Mouse (Mus musculus): ENCODE data around the gene Colgalt1. TPM values are rescaled to one million over a fixed set of nuclear protein-coding genes. Genes with fewer than 3 reads are reported as not detected.

Gene Colgalt1
- total and polyA plus RNA-seq, 3 experiments, result 72.0 to 85.3 (median 73.7) TPM

- no peak overlapping the region for H3K27ac ChIP-seq (ENCODE audit: insufficient read depth, low read depth)
- in situ Hi-C loops (cut with MboI; ENCODE audit: low pct_ligation_motif_present, low pct_unique_long_range_greater_than_20kb, low sequenced_read_pairs), result loop anchor here (5.0 kb wide), 1 partner anchor 71 kb away; no protein-coding TSS in a partner anchor
- H3K27me3 ChIP-seq (replicated peaks), result no peaks in the 10 kb centered on the region
- H3K4me1 ChIP-seq (ENCODE audit: control insufficient read depth in 1 of 2, insufficient read depth in 2 of 2), result peaks cover 30 to 82% of the 10 kb centered on the region in 2 experiments
- peak overlapping the region; percentile 17; the same call in 1 of the 2 replicates for H3K9ac ChIP-seq (ENCODE audit: insufficient read depth, low read depth)
- dilution Hi-C loops (cut with MboI; ENCODE audit: extremely low pct_ligation_motif_present, extremely low pct_unique_long_range_greater_than_20kb, low sequenced_read_pairs), result no loop called here
- no peaks in the 10 kb centered on the region for H3K79me2 ChIP-seq (replicated peaks; ENCODE audit: control insufficient read depth, extremely low read depth, insufficient read depth, poor library complexity, severe bottlenecking)
- DNase-seq (ENCODE audit: extremely low read depth), result peak; percentile 73
- peak; percentile 42; the same call in 1 of the 2 replicates for TF ChIP-seq IRF4 (IDR thresholded peaks at IDR 0.05; ENCODE audit: low read depth, low read length)
- no peak for TF ChIP-seq MAFK (IDR thresholded peaks at IDR 0.05; ENCODE audit: insufficient replicate concordance, low read length)
- TF ChIP-seq ZKSCAN1 (IDR thresholded peaks at IDR 0.05; ENCODE audit: borderline replicate concordance, low read depth, low read length), result no peak
- peak; percentile 46; the same call in 1 of the 2 replicates for TF ChIP-seq NELFE (IDR thresholded peaks at IDR 0.05; ENCODE audit: low read depth, low read length)
- TF ChIP-seq GABPA (IDR thresholded peaks at IDR 0.05; ENCODE audit: insufficient replicate concordance, low read depth, low read length), result no peak
- TF ChIP-seq SMC3 (IDR thresholded peaks at IDR 0.05; ENCODE audit: low read depth, low read length), result peak; percentile 94
- TF ChIP-seq ZNF384 (IDR thresholded peaks at IDR 0.05; ENCODE audit: low read depth, low read length), result no peak
- TF ChIP-seq RAD21 (IDR thresholded peaks at IDR 0.05; ENCODE audit: low read depth, low read length), result peak; percentile 97
- no peak for TF ChIP-seq USF2 (conservative IDR thresholded peaks at IDR 0.05; ENCODE audit: low read depth, low read length)
- TF ChIP-seq PAX5 (IDR thresholded peaks at IDR 0.05; ENCODE audit: low read length), result no peak
- no peak for TF ChIP-seq MYC (IDR thresholded peaks at IDR 0.05; ENCODE audit: low read depth, low read length)
- no peak for TF ChIP-seq JUND (conservative IDR thresholded peaks at IDR 0.05; ENCODE audit: low read depth, low read length)
- peak; percentile 54 for TF ChIP-seq BHLHE40 (IDR thresholded peaks at IDR 0.05; ENCODE audit: low read depth, low read length)
- peak; percentile 72; the same call in 1 of the 2 replicates for TF ChIP-seq SIN3A (IDR thresholded peaks at IDR 0.05; ENCODE audit: low read length)
- no peak for TF ChIP-seq EP300 (IDR thresholded peaks at IDR 0.05; ENCODE audit: low read length)
- TF ChIP-seq ELF1 (IDR thresholded peaks at IDR 0.05; ENCODE audit: low read depth, low read length), result peak; percentile 48; the same call in 1 of the 2 replicates
- TF ChIP-seq CHD2 (IDR thresholded peaks at IDR 0.05; ENCODE audit: low read length), result peak; percentile 90
- TF ChIP-seq ZMIZ1 (IDR thresholded peaks at IDR 0.05; ENCODE audit: low read depth, low read length), result no peak
- TF ChIP-seq RCOR1 (conservative IDR thresholded peaks at IDR 0.05; ENCODE audit: low read depth, low read length), result no peak
- no peak for TF ChIP-seq TBP (conservative IDR thresholded peaks at IDR 0.05; ENCODE audit: low read depth, low read length)
- no peak for TF ChIP-seq CHD1 (IDR thresholded peaks at IDR 0.05; ENCODE audit: low read depth, low read length)
- no peak for TF ChIP-seq KAT2A (IDR thresholded peaks at IDR 0.05; ENCODE audit: insufficient replicate concordance, low read length)
- peak; percentile 83 for TF ChIP-seq MAX (IDR thresholded peaks at IDR 0.05; ENCODE audit: low read length)
- peak; percentile 73 for TF ChIP-seq MEF2A (IDR thresholded peaks at IDR 0.05; ENCODE audit: borderline replicate concordance, low read depth, low read length)
- TF ChIP-seq MAZ (IDR thresholded peaks at IDR 0.05; ENCODE audit: low read depth, low read length), result peak; percentile 92
- TF ChIP-seq CTCF (conservative IDR thresholded peaks at IDR 0.05 in 1 of 2, IDR thresholded peaks at IDR 0.05 in 1 of 2; ENCODE audit: low read depth in 2 of 2, low read length in 2 of 2), result peak; percentile 8 to 96; a peak in 2 of 4 replicates
- peak; percentile 58 for TF ChIP-seq TCF12 (IDR thresholded peaks at IDR 0.05; ENCODE audit: low read depth, low read length)
- TF ChIP-seq USF1 (IDR thresholded peaks at IDR 0.05; ENCODE audit: low read depth, low read length), result no peak
- no peak for TF ChIP-seq POLR2A (IDR thresholded peaks at IDR 0.05; ENCODE audit: low read depth, low read length)
- TF ChIP-seq ETS1 (conservative IDR thresholded peaks at IDR 0.05; ENCODE audit: low read depth, low read length), result no peak
- peak; percentile 48 for TF ChIP-seq NRF1 (IDR thresholded peaks at IDR 0.05; ENCODE audit: low read depth, low read length)
- TF ChIP-seq HCFC1 (IDR thresholded peaks at IDR 0.05; ENCODE audit: low read depth, low read length), result peak; percentile 32; the same call in 1 of the 2 replicates
- peak; percentile 73 for TF ChIP-seq ZC3H11A (IDR thresholded peaks at IDR 0.05; ENCODE audit: low read depth, low read length)
- TF ChIP-seq JUN (IDR thresholded peaks at IDR 0.05; ENCODE audit: insufficient read depth, low read depth, low read length), result no peak
- no peak for TF ChIP-seq UBTF (IDR thresholded peaks at IDR 0.05; ENCODE audit: low read depth, low read length)
- no peak for TF ChIP-seq POLR2AphosphoS2 (IDR thresholded peaks at IDR 0.05; ENCODE audit: low read depth, low read length)
- TF ChIP-seq MXI1 (IDR thresholded peaks at IDR 0.05; ENCODE audit: low read depth, low read length), result peak; percentile 76
- TF ChIP-seq E2F4 (IDR thresholded peaks at IDR 0.05; ENCODE audit: insufficient replicate concordance, low read depth, low read length), result no peak
- peak overlapping the region in 2 of 3 experiments; percentile 53 to 58 for H3K4me3 ChIP-seq (replicated peaks in 1 of 3; ENCODE audit: low read depth in 2 of 3, low read length in 2 of 3, poor library complexity in 1 of 3)
- peaks cover 13% of the 10 kb centered on the region for H3K9me3 ChIP-seq (replicated peaks; ENCODE audit: low read length)
- H3K4me2 ChIP-seq (ENCODE audit: insufficient read depth, low read depth, poor library complexity, severe bottlenecking), result peak overlapping the region; percentile 88
- H3K36me3 ChIP-seq (replicated peaks in 1 of 2; ENCODE audit: control insufficient read depth in 1 of 2, insufficient read depth in 1 of 2, low read length in 1 of 2), result peaks cover 6 to 23% of the 10 kb centered on the region in 2 experiments
Measured at GRCm38 (mm10) chr8:71633164-71633563, 22.4 kb downstream of the Colgalt1 start.

All from CH12.LX (cell line).